Mouse (Mus musculus) G1E (cell line): ENCODE data around the gene Col25a1.

Experiments
- CTCF ChIP-seq: IDR thresholded peaks from 2 replicates; pipeline ENCODE4 v1.5.1; 2012; ENCODE audit warnings: low read depth, low read length, inconsistent platforms, mixed read lengths
- GATA1 ChIP-seq: IDR thresholded peaks from 2 replicates; pipeline ENCODE4 v1.6.1; 2012; ENCODE audit warnings: borderline replicate concordance, low read length, inconsistent platforms, mixed read lengths
- POLR2AphosphoS5 ChIP-seq: IDR thresholded peaks from 2 replicates; pipeline ENCODE4 v1.6.1; 2012; ENCODE audit warnings: low read depth, low read length, inconsistent platforms; ENCODE audit not compliant: insufficient replicate concordance

- TF ChIP-seq CTCF (no peak), GATA1 (no peak), POLR2AphosphoS5 (no peak)
Measured at GRCm38 (mm10) chr3:130370167-130370566, 238.9 kb downstream of the Col25a1 start.
